Mouse (Mus musculus): Measurements from ENCODE around the gene Hk3. TPM values are rescaled to one million over a fixed set of nuclear protein-coding genes. Genes with fewer than 3 reads are reported as not detected.

Hk3 gene
- polyA plus RNA-seq, 1 experiment from 2014 or later = 0.81 TPM

GRCm38 (mm10) chr13:54967501-54967900, 53.7 kb downstream of the Hk3 start:
- no peak overlapping the region for H3K9ac ChIP-seq (ENCODE audit: low read depth, low read length)
- ATAC-seq = no peak

DNA sequence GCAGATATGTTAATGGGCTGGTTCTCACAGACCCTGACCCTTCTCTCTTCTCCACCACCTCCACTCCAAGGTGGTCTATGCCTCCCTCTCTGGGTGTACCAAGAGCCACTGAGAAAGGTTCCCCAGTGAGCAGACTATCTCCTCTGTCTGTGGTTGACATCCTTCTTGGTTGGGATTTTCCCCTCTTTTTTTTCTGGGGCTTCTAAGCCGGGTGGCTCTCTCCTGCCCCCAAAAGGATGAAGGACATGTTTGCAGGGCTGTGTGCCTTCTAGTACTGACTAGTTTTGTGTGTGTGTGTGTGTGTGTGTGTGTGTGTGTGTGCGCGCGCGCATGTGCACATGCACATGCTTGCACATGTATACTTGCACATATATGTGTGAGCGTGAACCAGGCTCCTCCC, 55.9 kb downstream of the Hk3 start:
- no peaks in the 10 kb centered on the region for H3K27me3 ChIP-seq (replicated peaks; ENCODE audit: control insufficient read depth, insufficient read depth, low read length)
- no peak overlapping the region for H3K4me2 ChIP-seq (replicated peaks; ENCODE audit: low read depth)
- no peak overlapping the region for H3K4me3 ChIP-seq (ENCODE audit: low read depth, low read length)
- no peak for ATAC-seq
- H3K9me3 ChIP-seq (ENCODE audit: control insufficient read depth) = no peaks in the 10 kb centered on the region
- peak; percentile 35; the same call in 1 of the 2 replicates for TF ChIP-seq CTCF (IDR thresholded peaks at IDR 0.05; ENCODE audit: low read depth)
- WGBS = 88% methylated on average over 6 of the region's 6 CpGs
- no peak overlapping the region for H3K9ac ChIP-seq (ENCODE audit: low read depth, low read length)
- no peak overlapping the region for H3K27ac ChIP-seq (ENCODE audit: low read depth, low read length)
- H3K4me1 ChIP-seq (replicated peaks; ENCODE audit: control insufficient read depth, insufficient read depth, low read length) = no peaks in the 10 kb centered on the region
- no peaks in the 10 kb centered on the region for H3K36me3 ChIP-seq (ENCODE audit: control insufficient read depth, insufficient read depth)

More at GRCm38 (mm10) chr13:54967501-54967900, 53.7 kb downstream of the Hk3 start:
- Histone ChIP-seq H3K9me3 (ENCODE audit: control insufficient read depth) (no peaks in the 10 kb centered on the region), H3K4me2 (replicated peaks; ENCODE audit: low read depth) (no peak overlapping the region), H3K27me3 (replicated peaks; ENCODE audit: control insufficient read depth, insufficient read depth, low read length) (no peaks in the 10 kb centered on the region), H3K4me3 (ENCODE audit: low read depth, low read length) (no peak overlapping the region), H3K36me3 (ENCODE audit: control insufficient read depth, insufficient read depth) (no peaks in the 10 kb centered on the region), H3K27ac (ENCODE audit: low read depth, low read length) (no peak overlapping the region), H3K4me1 (replicated peaks; ENCODE audit: control insufficient read depth, insufficient read depth, low read length) (no peaks in the 10 kb centered on the region)
- TF ChIP-seq CTCF (IDR thresholded peaks at IDR 0.05; ENCODE audit: low read depth) = no peak
- 74% methylated on average over 11 of the region's 11 CpGs for WGBS

DNA sequence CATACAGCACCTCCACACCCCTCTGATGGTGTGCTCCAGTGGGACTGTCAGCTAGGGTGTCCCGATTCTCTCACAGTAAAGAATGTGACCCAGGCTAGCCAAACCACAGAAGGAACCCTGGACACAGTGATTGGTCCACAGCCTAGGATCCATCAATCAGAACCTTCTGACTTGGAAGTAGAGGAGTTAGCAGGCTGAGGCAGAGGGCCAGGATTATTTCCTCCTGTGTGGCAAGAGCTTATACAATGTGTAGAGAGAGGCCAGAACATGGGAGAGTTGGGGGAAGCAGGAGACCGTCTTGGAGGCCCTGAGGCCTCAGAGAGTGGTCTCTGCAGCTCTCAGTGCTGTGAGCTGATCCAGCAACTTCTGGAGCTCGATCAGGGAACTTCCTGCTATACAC, 60.7 kb downstream of the Hk3 start:
- Histone ChIP-seq H3K27ac (ENCODE audit: low read depth, low read length) (no peak overlapping the region), H3K9ac (ENCODE audit: low read depth, low read length) (no peak overlapping the region), H3K9me3 (ENCODE audit: control insufficient read depth) (no peaks in the 10 kb centered on the region), H3K27me3 (replicated peaks; ENCODE audit: control insufficient read depth, insufficient read depth, low read length) (peaks cover 19% of the 10 kb centered on the region), H3K4me2 (replicated peaks; ENCODE audit: low read depth) (no peak overlapping the region), H3K4me3 (ENCODE audit: low read depth, low read length) (no peak overlapping the region), H3K4me1 (replicated peaks; ENCODE audit: control insufficient read depth, insufficient read depth, low read length) (0 out of 2 replicates have a peak, but pooled peaks cover 3% of the 10 kb centered on the region), H3K36me3 (ENCODE audit: control insufficient read depth, insufficient read depth) (no peaks in the 10 kb centered on the region)
- ATAC-seq = no peak
- WGBS = 59% methylated on average over 3 of the region's 3 CpGs
- no peak for TF ChIP-seq CTCF (IDR thresholded peaks at IDR 0.05; ENCODE audit: low read depth)

DNA sequence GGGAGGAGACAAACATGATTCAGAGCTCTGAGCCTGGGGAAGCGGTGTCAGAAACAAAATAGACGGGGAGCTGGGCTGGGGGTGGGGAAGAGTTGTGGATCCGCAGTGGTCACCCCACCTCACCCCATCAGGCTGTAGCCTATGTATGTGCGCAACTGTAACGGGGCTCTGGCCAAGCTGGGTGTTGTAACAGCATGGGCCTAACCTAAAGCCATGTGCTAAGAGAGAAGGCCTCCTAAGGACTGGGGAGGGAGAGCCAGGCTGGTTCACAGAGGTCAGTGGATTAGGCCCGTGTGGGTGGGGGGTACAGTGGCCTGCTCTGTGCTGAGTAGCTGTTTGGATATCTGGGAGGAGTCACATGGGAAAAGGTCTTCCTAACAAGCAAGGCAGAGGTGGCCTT, 61.3 kb downstream of the Hk3 start:
- Histone ChIP-seq H3K4me2 (replicated peaks; ENCODE audit: low read depth) (no peak overlapping the region), H3K27ac (ENCODE audit: low read depth, low read length) (no peak overlapping the region), H3K4me1 (replicated peaks; ENCODE audit: control insufficient read depth, insufficient read depth, low read length) (0 out of 2 replicates have a peak, but pooled peaks cover 3% of the 10 kb centered on the region), H3K4me3 (ENCODE audit: low read depth, low read length) (no peak overlapping the region), H3K9ac (ENCODE audit: low read depth, low read length) (no peak overlapping the region), H3K36me3 (ENCODE audit: control insufficient read depth, insufficient read depth) (no peaks in the 10 kb centered on the region), H3K9me3 (ENCODE audit: control insufficient read depth) (no peaks in the 10 kb centered on the region), H3K27me3 (replicated peaks; ENCODE audit: control insufficient read depth, insufficient read depth, low read length) (peaks cover 25% of the 10 kb centered on the region)
- no peak for TF ChIP-seq CTCF (IDR thresholded peaks at IDR 0.05; ENCODE audit: low read depth)
- ATAC-seq = no peak
- WGBS = 49% methylated on average over 6 of the region's 6 CpGs

DNA sequence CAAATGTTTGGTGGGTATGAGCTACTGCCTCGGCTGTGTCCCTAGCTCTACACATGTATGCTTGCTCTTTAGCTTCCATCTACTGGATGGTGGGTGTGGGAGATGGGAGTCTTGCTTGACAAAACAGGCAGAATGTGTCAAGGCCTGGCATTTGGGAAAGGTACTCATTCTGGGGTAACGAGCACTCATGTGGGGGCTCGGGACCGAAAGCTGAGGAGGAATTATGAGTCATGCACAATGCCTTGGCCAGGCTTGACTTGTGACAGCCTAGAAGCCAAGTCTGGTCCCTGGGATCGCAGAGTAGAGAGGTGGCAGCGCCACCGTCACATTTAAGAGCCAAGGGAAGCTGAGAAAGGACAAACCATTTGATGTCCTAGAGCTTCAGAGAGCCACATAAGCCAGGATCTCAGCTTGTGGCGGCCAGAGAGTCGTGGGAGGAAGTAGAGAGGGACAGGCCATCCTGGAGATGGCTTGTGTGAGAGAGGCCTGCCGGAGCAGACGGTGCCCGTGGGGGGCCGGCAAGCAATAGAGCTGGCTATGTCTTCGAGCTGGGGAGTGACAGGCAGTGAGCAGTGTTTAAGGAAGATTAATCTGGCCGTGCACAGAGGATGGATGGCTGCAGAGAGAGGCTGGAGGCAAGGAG, 62.0 kb downstream of the Hk3 start:
- 65% methylated on average over 15 of the region's 15 CpGs for WGBS
- H3K9ac ChIP-seq (ENCODE audit: low read depth, low read length) = no peak overlapping the region
- ATAC-seq = no peak
- H3K9me3 ChIP-seq (ENCODE audit: control insufficient read depth) = no peaks in the 10 kb centered on the region
- no peaks in the 10 kb centered on the region for H3K36me3 ChIP-seq (ENCODE audit: control insufficient read depth, insufficient read depth)
- H3K4me1 ChIP-seq (replicated peaks; ENCODE audit: control insufficient read depth, insufficient read depth, low read length) = 0 out of 2 replicates have a peak, but pooled peaks cover 3% of the 10 kb centered on the region
- H3K27ac ChIP-seq (ENCODE audit: low read depth, low read length) = no peak overlapping the region
- TF ChIP-seq CTCF (IDR thresholded peaks at IDR 0.05; ENCODE audit: low read depth) = no peak
- no peak overlapping the region for H3K4me3 ChIP-seq (ENCODE audit: low read depth, low read length)
- peaks cover 25% of the 10 kb centered on the region for H3K27me3 ChIP-seq (replicated peaks; ENCODE audit: control insufficient read depth, insufficient read depth, low read length)
- no peak overlapping the region for H3K4me2 ChIP-seq (replicated peaks; ENCODE audit: low read depth)

- Histone ChIP-seq H3K9me3 (ENCODE audit: control insufficient read depth) (no peaks in the 10 kb centered on the region), H3K4me2 (replicated peaks; ENCODE audit: low read depth) (no peak overlapping the region), H3K27ac (ENCODE audit: low read depth, low read length) (no peak overlapping the region), H3K4me1 (replicated peaks; ENCODE audit: control insufficient read depth, insufficient read depth, low read length) (0 out of 2 replicates have a peak, but pooled peaks cover 3% of the 10 kb centered on the region), H3K27me3 (replicated peaks; ENCODE audit: control insufficient read depth, insufficient read depth, low read length) (peaks cover 32% of the 10 kb centered on the region), H3K4me3 (ENCODE audit: low read depth, low read length) (no peak overlapping the region), H3K9ac (ENCODE audit: low read depth, low read length) (no peak overlapping the region), H3K36me3 (ENCODE audit: control insufficient read depth, insufficient read depth) (no peaks in the 10 kb centered on the region)
- WGBS = 68% methylated on average over 7 of the region's 7 CpGs
- ATAC-seq = no peak
- no peak for TF ChIP-seq CTCF (IDR thresholded peaks at IDR 0.05; ENCODE audit: low read depth)
Measured at GRCm38 (mm10) chr13:54957281-54957680, 63.9 kb downstream of the Hk3 start.

Other genes starting within 250 kb of the Hk3 start
- gene Eif4e1b, start 237.4 kb downstream of the Hk3 start, polyA plus RNA-seq (2015; fragmentation: Nextera tagmentation; extraction: Ambion mirVana) = not detected in 2 replicates
- 14.8 and 15.2 TPM in 2 replicates for gene Tspan17, start 232.0 kb downstream of the Hk3 start, polyA plus RNA-seq (2015; fragmentation: Nextera tagmentation; extraction: Ambion mirVana)
- 0.90 and 1.1 TPM in 2 replicates for gene Unc5a, start 72.0 kb downstream of the Hk3 start, polyA plus RNA-seq (2015; fragmentation: Nextera tagmentation; extraction: Ambion mirVana)
- gene Uimc1, start 78.9 kb upstream of the Hk3 start, polyA plus RNA-seq (2015; fragmentation: Nextera tagmentation; extraction: Ambion mirVana) = 14.1 and 15.9 TPM in 2 replicates
- gene Zfp346, start 83.9 kb upstream of the Hk3 start, polyA plus RNA-seq (2015; fragmentation: Nextera tagmentation; extraction: Ambion mirVana) = 5.5 and 6.2 TPM in 2 replicates
- gene Gm17617, start 112.2 kb upstream of the Hk3 start, polyA plus RNA-seq (2015; fragmentation: Nextera tagmentation; extraction: Ambion mirVana) = not detected in 2 replicates
- gene Fgfr4, start 131.3 kb upstream of the Hk3 start, polyA plus RNA-seq (2015; fragmentation: Nextera tagmentation; extraction: Ambion mirVana) = 3.8 and 4.0 TPM in 2 replicates
- 37.4 and 38.0 TPM in 2 replicates for gene Nsd1, start 188.4 kb upstream of the Hk3 start, polyA plus RNA-seq (2015; fragmentation: Nextera tagmentation; extraction: Ambion mirVana)